Mouse (Mus musculus): ENCODE measurements at regions not wholly inside any gene's neighbourhood (a gene's known extent, or its start where the extent isn't known, plus 50 kb on each side); places are given as distances from the start of the nearest gene placed in this dataset.
"Not testable (repeated sequence)": the region's sequence is repeated elsewhere in the genome, so short reads cannot be mapped to it uniquely, and the experiment has no call there.

DNA sequence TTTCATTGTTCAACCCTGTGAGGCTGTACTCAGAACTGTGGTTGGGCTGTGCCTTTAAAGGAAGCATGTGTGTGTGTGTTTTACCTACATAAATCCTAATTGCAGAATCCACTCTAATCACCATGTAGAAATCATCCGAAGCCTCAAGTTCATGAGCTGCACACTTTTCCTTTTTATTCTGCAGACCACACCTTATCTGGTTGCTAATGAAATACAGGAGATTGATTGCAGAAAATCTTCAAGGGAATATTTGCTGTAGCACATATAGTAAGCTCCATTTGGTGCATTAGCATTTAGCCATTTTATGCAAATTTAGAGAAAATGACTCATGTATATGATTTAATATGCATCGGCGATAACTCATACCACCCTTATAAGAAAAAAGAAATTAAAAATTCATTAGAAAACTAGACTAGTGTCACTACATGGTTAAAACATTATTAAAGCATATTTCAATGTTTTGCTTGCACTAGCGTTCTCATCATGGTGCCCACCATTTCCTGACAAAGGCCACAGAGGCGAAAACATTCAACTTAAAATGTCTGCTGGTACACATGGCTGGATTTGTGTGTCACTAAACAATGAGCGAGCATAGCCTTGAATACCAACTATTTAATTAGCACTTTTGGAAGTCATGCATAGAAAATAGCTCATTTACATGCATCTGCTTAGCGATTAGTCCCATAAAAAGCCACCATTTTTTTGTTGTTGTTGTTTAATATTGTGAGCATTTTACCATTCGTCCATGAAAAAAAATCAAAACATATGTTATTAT lies 245.7 kb downstream of the Mef2c start:
- Histone ChIP-seq H3K4me2 (no peak overlapping the region), H3K4me1 (peaks cover 3% of the 10 kb centered on the region), H3K36me3 (no peaks in the 10 kb centered on the region), H3K9me3 (no peaks in the 10 kb centered on the region), H3K9ac (no peak overlapping the region), H3K4me3 (no peak overlapping the region), H3K27ac (replicated peaks) (no peak overlapping the region), H3K27me3 (replicated peaks) (peaks cover 20% of the 10 kb centered on the region)
- no peak for ATAC-seq (ENCODE audit: extremely low read depth, insufficient number of reproducible peaks, low FRiP score, low TSS enrichment)
- 68% methylated on average over 8 of the region's 8 CpGs for WGBS

- Histone ChIP-seq H3K4me3 (no peak overlapping the region), H3K9me3 (no peaks in the 10 kb centered on the region), H3K4me2 (no peak overlapping the region), H3K36me3 (no peaks in the 10 kb centered on the region), H3K9ac (no peak overlapping the region), H3K27ac (replicated peaks) (no peak overlapping the region), H3K4me1 (no peaks in the 10 kb centered on the region), H3K27me3 (replicated peaks) (peaks cover 11% of the 10 kb centered on the region)
- 48% methylated on average over 4 of the region's 4 CpGs for WGBS
- no peak for ATAC-seq (ENCODE audit: extremely low read depth, insufficient number of reproducible peaks, low FRiP score, low TSS enrichment)
These were observed 246.6 kb downstream of the Mef2c start for GRCm38 (mm10) chr13:83750437-83750836.

DNA sequence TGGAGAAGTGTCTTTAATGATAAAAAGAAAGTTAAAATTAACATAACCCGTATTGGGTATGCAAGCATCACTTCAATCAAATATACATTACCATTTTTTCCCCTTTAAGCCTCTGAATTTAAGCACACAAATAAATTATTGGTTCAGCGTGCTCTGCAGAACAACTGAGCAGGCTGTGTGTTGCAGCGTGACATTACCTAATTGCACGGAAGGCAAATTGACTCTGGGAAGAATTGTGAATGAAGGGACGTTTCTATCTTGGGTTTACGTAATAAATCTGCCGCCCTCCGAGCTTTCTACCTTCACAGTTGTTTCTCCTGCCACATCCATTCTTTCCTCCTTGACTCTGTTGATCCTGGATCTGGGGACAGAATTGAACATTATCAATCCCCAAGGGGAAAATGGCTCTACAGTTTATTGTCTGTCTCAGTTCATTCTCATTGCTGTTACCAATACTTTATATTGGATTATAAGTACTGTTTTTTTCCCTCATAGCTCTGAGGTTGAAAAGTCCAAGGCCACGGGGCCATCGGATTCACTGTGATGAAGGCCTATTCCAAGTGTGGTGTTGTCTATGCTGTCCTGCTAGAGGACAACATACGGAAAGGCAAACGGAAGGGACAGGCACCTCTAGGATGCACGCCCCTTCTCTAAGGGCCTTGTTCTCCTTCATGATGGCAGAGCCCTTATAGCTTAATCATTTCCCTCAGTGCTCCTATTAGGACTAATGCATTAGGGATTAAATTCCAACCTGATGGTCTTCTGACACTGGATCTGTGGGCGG lies 256.7 kb downstream of the Mef2c start:
- Histone ChIP-seq H3K4me1 (no peaks in the 10 kb centered on the region), H3K9ac (no peak overlapping the region), H3K4me2 (no peak overlapping the region), H3K27ac (replicated peaks) (no peak overlapping the region), H3K36me3 (no peaks in the 10 kb centered on the region), H3K27me3 (replicated peaks) (no peaks in the 10 kb centered on the region), H3K9me3 (no peaks in the 10 kb centered on the region), H3K4me3 (no peak overlapping the region)
- ATAC-seq (ENCODE audit: extremely low read depth, insufficient number of reproducible peaks, low FRiP score, low TSS enrichment) = no peak
- 82% methylated on average over 14 of the region's 14 CpGs for WGBS

- H3K4me3 ChIP-seq = no peak overlapping the region
- no peaks in the 10 kb centered on the region for H3K4me1 ChIP-seq
- H3K9ac ChIP-seq = no peak overlapping the region
- no peaks in the 10 kb centered on the region for H3K9me3 ChIP-seq
- no peak overlapping the region for H3K4me2 ChIP-seq
- no peaks in the 10 kb centered on the region for H3K36me3 ChIP-seq
- no peaks in the 10 kb centered on the region for H3K27me3 ChIP-seq (replicated peaks)
- H3K27ac ChIP-seq (replicated peaks) = no peak overlapping the region
- WGBS = 89% methylated on average over 1 of the region's 1 CpGs
- ATAC-seq (ENCODE audit: extremely low read depth, insufficient number of reproducible peaks, low FRiP score, low TSS enrichment) = no peak
These were observed 258.6 kb downstream of the Mef2c start for GRCm38 (mm10) chr13:83762484-83762883.

DNA sequence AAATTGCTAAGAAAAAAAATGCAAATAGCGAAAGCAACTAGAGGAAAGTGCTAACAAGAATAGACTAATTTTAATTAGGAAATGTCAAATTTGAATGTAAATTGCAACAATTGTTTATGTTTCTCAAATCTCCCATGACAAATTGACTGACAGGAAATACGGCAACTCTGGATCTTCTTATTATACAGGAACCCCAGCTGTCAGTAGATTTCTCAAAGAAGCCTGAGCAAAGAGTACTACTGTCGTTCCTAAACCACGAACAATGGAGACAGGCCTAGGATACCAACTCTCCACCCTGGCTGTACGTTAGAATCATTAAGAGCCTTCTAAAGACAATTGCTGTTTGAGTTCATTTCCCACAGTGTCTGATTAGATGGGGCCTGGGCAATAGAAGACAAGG lies 259.5 kb downstream of the Mef2c start:
- not testable (repeated sequence) for H3K36me3 ChIP-seq; H3K4me3 ChIP-seq; H3K4me1 ChIP-seq; H3K27me3 ChIP-seq (replicated peaks); ATAC-seq (ENCODE audit: extremely low read depth, insufficient number of reproducible peaks, low FRiP score, low TSS enrichment); H3K9ac ChIP-seq; H3K9me3 ChIP-seq; H3K4me2 ChIP-seq; H3K27ac ChIP-seq (replicated peaks)
- WGBS = 66% methylated on average over 5 of the region's 5 CpGs

- ATAC-seq (ENCODE audit: extremely low read depth, insufficient number of reproducible peaks, low FRiP score, low TSS enrichment) = no peak
- Histone ChIP-seq H3K9me3 (no peaks in the 10 kb centered on the region), H3K4me3 (no peak overlapping the region), H3K4me2 (no peak overlapping the region), H3K27ac (replicated peaks) (no peak overlapping the region), H3K36me3 (no peaks in the 10 kb centered on the region), H3K4me1 (no peaks in the 10 kb centered on the region), H3K27me3 (replicated peaks) (no peaks in the 10 kb centered on the region), H3K9ac (no peak overlapping the region)
These were observed 281.8 kb downstream of the Mef2c start for GRCm38 (mm10) chr13:83785643-83786042.

- no peaks in the 10 kb centered on the region for H3K27me3 ChIP-seq (replicated peaks)
- no peaks in the 10 kb centered on the region for H3K36me3 ChIP-seq
- no peaks in the 10 kb centered on the region for H3K4me1 ChIP-seq
- H3K4me2 ChIP-seq = no peak overlapping the region
- 57% methylated on average over 1 of the region's 1 CpGs for WGBS
- H3K4me3 ChIP-seq = no peak overlapping the region
- no peak for ATAC-seq (ENCODE audit: extremely low read depth, insufficient number of reproducible peaks, low FRiP score, low TSS enrichment)
- H3K9me3 ChIP-seq = no peaks in the 10 kb centered on the region
- no peak overlapping the region for H3K9ac ChIP-seq
- H3K27ac ChIP-seq (replicated peaks) = no peak overlapping the region
These were observed 305.7 kb downstream of the Mef2c start for GRCm38 (mm10) chr13:83809535-83809934.

- no peak; the same call in 1 of the 2 replicates for ATAC-seq (ENCODE audit: extremely low read depth, insufficient number of reproducible peaks, low FRiP score, low TSS enrichment)
- H3K9ac ChIP-seq = no peak overlapping the region
These were observed 316.5 kb downstream of the Mef2c start for GRCm38 (mm10) chr13:83820291-83820690.

GRCm38 (mm10) chr13:83820721-83821120 lies 316.9 kb downstream of the Mef2c start:
- H3K4me3 ChIP-seq = no peak overlapping the region
- no peaks in the 10 kb centered on the region for H3K36me3 ChIP-seq
- no peak overlapping the region for H3K4me2 ChIP-seq
- no peaks in the 10 kb centered on the region for H3K9me3 ChIP-seq
- 62% methylated on average over 3 of the region's 3 CpGs for WGBS
- no peaks in the 10 kb centered on the region for H3K4me1 ChIP-seq
- no peak overlapping the region for H3K27ac ChIP-seq (replicated peaks)
- no peaks in the 10 kb centered on the region for H3K27me3 ChIP-seq (replicated peaks)
- ATAC-seq (ENCODE audit: extremely low read depth, insufficient number of reproducible peaks, low FRiP score, low TSS enrichment) = no peak
- H3K9ac ChIP-seq = no peak overlapping the region

More at GRCm38 (mm10) chr13:83820291-83820690, 316.5 kb downstream of the Mef2c start:
- Histone ChIP-seq H3K9me3 (no peaks in the 10 kb centered on the region), H3K27me3 (replicated peaks) (no peaks in the 10 kb centered on the region), H3K4me3 (no peak overlapping the region), H3K27ac (replicated peaks) (no peak overlapping the region), H3K4me1 (no peaks in the 10 kb centered on the region), H3K4me2 (no peak overlapping the region), H3K36me3 (no peaks in the 10 kb centered on the region)
- 50% methylated on average over 4 of the region's 4 CpGs for WGBS

GRCm38 (mm10) chr13:83824926-83825325 lies 321.1 kb downstream of the Mef2c start:
- Histone ChIP-seq H3K9ac (no peak overlapping the region), H3K27ac (replicated peaks) (no peak overlapping the region), H3K4me2 (no peak overlapping the region), H3K36me3 (no peaks in the 10 kb centered on the region), H3K9me3 (no peaks in the 10 kb centered on the region), H3K4me3 (no peak overlapping the region), H3K4me1 (no peaks in the 10 kb centered on the region), H3K27me3 (replicated peaks) (no peaks in the 10 kb centered on the region)
- WGBS = 72% methylated on average over 4 of the region's 4 CpGs
- ATAC-seq (ENCODE audit: extremely low read depth, insufficient number of reproducible peaks, low FRiP score, low TSS enrichment) = no peak

- H3K4me3 ChIP-seq = no peak overlapping the region
- ATAC-seq (ENCODE audit: extremely low read depth, insufficient number of reproducible peaks, low FRiP score, low TSS enrichment) = no peak
- no peak overlapping the region for H3K27ac ChIP-seq (replicated peaks)
- H3K9me3 ChIP-seq = no peaks in the 10 kb centered on the region
- WGBS = 77% methylated on average over 4 of the region's 4 CpGs
- no peak overlapping the region for H3K4me2 ChIP-seq
- no peaks in the 10 kb centered on the region for H3K4me1 ChIP-seq
- H3K27me3 ChIP-seq (replicated peaks) = no peaks in the 10 kb centered on the region
- H3K9ac ChIP-seq = no peak overlapping the region
- H3K36me3 ChIP-seq = no peaks in the 10 kb centered on the region
These were observed 323.1 kb downstream of the Mef2c start for GRCm38 (mm10) chr13:83826841-83827463.
